Mouse (Mus musculus) bone marrow, adult 2 months (tissue): ENCODE data around the gene Ppp1r9b. TPM values are rescaled to one million over a fixed set of nuclear protein-coding genes. Genes with fewer than 3 reads are reported as not detected.

Source experiments
- H3K27ac ChIP-seq: fragments of 200-500 bp; 2 replicates; pipeline ENCODE4 v1.5.1; 2012; ENCODE audit warnings: low read depth, mild to moderate bottlenecking, control low read depth, inconsistent platforms, low read length; ENCODE audit not compliant: control insufficient read depth, poor library complexity, insufficient read depth
- H3K4me1 ChIP-seq: fragments of 200-500 bp; 2 replicates; pipeline ENCODE4 v1.6.1; 2011; ENCODE audit warnings: low read length; ENCODE audit not compliant: control insufficient read depth, insufficient read depth
- H3K4me3 ChIP-seq: fragments of 200-500 bp; replicated peaks from 2 replicates; pipeline ENCODE3; 2011; ENCODE audit warnings: mild to moderate bottlenecking, low read depth, low read length, control low read depth; ENCODE audit not compliant: control insufficient read depth
- CTCF ChIP-seq: fragments of 200-500 bp; IDR thresholded peaks from 2 replicates; pipeline ENCODE4 v1.5.1; 2011; ENCODE audit warnings: low read length, control low read depth; ENCODE audit not compliant: control insufficient read depth, insufficient read depth
- POLR2A ChIP-seq: fragments of 200-500 bp; IDR thresholded peaks from 2 replicates; pipeline ENCODE4 v1.6.1; 2011; ENCODE audit warnings: low read depth, mild to moderate bottlenecking, control low read depth, low read length, borderline replicate concordance; ENCODE audit not compliant: control insufficient read depth
- WGBS: fragments of 180-500 bp; shearing (Covaris S2); methylation state at CpG from one replicate; pipeline ENCODE4 v1.1.7; 2018; 5-methylcytosine and 5-hydroxymethylcytosine counted together
- polyA plus RNA-seq: library from polyadenylated mRNA; stranded (reverse); fragments of >200 nt; gene quantifications from 2 replicates; pipeline ENCODE4 v1.2.4, GENCODE M21; 2011; ENCODE audit warnings: low replicate concordance; ENCODE audit not compliant: missing spikeins, insufficient read depth, insufficient read length

Ppp1r9b gene
- polyA plus RNA-seq, 1 experiment = 73.2 TPM

DNA sequence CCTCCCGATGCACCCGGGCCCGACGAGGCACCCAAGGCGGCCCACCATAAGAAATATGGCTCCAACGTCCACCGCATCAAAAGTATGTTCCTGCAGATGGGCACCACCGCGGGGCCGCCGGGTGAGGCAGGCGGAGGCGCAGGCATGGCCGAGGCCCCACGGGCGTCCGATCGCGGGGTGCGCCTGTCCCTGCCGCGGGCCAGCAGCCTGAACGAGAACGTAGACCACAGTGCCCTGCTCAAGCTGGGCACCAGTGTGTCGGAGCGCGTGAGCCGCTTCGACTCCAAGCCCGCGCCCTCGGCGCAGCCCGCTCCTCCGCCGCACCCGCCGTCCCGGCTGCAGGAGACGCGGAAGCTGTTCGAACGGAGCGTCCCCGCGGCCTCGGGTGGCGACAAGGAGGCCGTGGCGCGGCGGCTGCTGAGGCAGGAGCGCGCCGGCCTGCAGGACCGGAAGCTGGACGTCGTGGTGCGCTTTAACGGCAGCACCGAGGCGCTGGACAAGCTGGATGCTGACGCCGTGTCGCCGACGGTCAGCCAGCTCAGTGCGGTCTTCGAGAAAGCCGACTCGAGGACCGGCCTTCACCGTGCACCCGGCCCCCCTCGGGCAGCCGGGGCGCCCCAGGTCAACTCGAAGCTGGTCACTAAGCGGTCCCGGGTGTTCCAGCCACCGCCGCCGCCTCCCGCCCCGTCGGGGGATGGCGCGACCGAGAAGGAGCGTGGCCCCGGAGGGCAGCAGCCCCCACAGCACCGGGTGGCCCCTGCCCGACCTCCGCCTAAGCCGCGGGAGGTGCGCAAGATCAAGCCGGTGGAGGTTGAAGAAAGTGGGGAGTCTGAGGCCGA, 1.0 kb downstream of the Ppp1r9b start:
- 0 out of 2 replicates have a peak, but pooled peaks have one; percentile 31 for TF ChIP-seq POLR2A
- TF ChIP-seq CTCF = peak; percentile 7; the same call in 1 of the 2 replicates
- WGBS = under 1% methylated on average over 99 of the region's 99 CpGs

DNA sequence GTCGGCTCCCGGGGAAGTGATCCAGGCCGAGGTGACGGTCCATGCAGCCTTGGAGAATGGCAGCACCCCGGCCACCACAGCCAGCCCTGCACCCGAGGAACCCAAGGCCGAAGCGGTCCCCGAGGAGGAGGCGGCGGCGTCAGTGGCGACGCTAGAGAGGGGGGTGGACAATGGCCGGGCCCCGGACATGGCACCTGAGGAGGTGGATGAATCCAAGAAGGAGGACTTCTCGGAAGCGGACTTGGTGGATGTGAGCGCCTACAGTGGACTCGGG, 1.6 kb downstream of the Ppp1r9b start:
- Histone ChIP-seq H3K4me3 (peak overlapping the region; percentile 94), H3K27ac (peak overlapping the region; percentile 91), H3K4me1 (peaks cover 14% of the 10 kb centered on the region)
- TF ChIP-seq CTCF = no peak
- TF ChIP-seq POLR2A = no peak
- 1% methylated on average over 20 of the region's 20 CpGs for WGBS

More for the DNA sequence above, 1.0 kb downstream of the Ppp1r9b start:
- peak overlapping the region; percentile 91 for H3K27ac ChIP-seq
- H3K4me3 ChIP-seq = peak overlapping the region; percentile 94
- H3K4me1 ChIP-seq = peaks cover 13% of the 10 kb centered on the region

DNA sequence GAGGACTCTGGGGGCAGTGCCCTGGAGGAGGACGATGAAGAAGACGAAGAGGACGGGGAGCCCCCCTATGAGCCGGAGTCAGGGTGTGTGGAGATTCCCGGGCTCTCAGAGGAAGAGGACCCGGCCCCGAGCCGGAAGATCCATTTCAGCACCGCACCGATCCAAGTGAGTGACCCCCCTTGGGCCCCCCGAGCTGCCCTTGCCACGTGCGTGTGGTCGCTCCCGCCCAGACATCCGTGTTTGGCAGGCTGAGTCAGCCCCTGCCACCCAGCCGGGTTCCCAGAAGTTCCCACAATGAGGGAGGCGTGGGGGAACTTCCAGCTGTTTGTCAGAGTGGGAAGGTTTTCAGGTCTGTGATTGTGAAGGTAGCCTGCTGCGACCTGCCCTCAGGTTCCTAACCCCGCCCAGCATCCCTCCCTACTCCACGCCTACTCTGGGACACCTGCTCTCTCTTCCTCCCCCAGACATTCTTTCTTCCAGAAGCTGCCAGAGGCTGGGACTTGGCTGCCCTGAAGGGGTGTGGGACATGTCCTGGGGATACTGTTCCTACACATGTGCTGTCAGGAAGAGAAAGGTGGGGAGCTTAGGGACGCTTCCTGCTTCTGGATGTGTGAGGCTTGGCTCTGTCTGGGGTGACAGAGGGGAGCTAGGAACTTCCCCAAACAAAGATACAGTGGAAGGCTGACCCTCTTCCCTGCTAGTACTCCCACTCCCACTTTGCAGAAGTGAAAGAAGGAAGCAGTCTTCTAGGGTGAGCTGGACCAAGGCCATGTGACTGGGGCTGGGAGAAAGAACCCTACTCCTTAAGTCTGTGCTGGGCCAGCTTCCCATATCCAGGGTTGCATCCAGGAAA, 2.1 kb downstream of the Ppp1r9b start:
- peaks cover 15% of the 10 kb centered on the region for H3K4me1 ChIP-seq
- peak; percentile 14; the same call in 1 of the 2 replicates for TF ChIP-seq POLR2A
- no peak for TF ChIP-seq CTCF
- WGBS = under 1% methylated on average over 22 of the region's 22 CpGs
- peak overlapping the region; percentile 94 for H3K4me3 ChIP-seq
- peak overlapping the region; percentile 91 for H3K27ac ChIP-seq

DNA sequence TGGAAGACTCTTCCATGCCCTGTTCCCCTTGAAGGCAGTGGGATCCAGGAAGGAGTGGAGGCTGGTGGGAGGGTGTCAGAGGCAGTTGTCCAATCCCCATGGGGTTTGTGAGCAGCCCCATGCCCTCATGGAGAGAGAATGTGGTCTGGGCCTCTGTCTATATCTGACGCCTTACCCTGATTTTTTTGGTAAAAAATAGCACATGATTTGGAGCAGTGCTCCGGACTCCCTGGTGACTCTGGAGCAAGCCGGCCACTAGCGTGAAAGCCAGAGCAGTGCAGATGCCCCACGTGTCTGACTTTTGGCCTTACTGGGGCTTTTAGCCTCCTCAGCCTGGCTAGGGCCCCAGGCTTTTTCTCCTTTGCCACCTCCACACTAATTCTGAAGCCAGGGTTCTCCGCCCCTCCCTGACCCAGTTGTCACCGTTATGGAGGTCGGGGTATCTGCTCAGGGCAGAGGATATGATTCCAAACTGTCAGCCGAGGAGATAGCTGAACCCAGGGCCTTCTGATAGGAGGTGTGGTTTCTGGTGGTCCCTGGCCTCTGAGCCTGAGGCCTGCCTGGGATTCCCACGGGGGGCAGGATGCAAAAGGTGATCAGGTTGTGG, 3.5 kb downstream of the Ppp1r9b start:
- H3K4me3 ChIP-seq = peak overlapping the region; percentile 94
- 18% methylated on average over 10 of the region's 10 CpGs for WGBS

DNA sequence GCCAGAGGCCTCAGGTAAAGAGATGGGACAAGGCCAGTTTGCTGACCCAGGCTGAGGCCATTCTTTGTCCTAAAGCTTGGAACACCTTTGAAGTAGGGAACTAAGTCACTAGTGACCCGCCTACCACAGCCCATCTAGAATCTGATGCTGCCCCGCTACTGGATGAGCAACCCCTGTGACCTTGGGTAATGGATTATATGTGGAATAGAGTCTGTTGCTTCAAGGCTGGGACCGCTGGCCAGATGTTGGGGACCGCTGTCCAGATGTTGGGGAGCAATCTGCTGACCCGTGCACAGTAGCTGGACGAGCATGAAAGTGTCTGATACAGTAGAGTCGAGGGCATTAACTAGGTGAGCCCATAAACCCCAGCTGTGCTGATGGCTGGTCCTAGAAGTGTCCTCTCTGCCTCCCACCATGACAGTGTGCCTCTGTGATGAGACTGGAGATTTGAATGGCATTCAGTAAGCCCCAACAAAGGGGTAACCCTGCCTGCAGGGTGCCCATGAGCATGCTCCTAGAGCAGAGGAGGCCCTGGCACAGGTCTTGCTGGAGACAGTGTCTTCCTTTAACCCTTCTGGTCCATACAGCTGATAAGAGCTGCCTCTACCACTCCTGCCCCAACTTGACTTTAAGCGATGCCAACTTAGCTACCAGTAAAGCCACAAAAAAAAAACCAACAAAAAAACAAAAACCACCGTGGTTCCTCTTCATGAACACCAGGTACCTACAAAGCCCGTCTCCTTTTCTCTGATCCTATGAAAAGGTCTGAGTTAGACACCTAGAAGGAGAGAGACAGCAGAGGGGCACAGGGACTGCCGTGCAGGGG, 4.3 kb downstream of the Ppp1r9b start:
- H3K27ac ChIP-seq = peak overlapping the region; percentile 21
- WGBS = 40% methylated on average over 11 of the region's 11 CpGs
- H3K4me1 ChIP-seq = peaks cover 12% of the 10 kb centered on the region; the same call in 1 of the 2 replicates
- no peak for TF ChIP-seq POLR2A
- TF ChIP-seq CTCF = no peak
- H3K4me3 ChIP-seq = peak overlapping the region; percentile 94

More for the DNA sequence above, 3.5 kb downstream of the Ppp1r9b start:
- Histone ChIP-seq H3K4me1 (peaks cover 12% of the 10 kb centered on the region; the same call in 1 of the 2 replicates), H3K27ac (peak overlapping the region; percentile 12)
- no peak for TF ChIP-seq CTCF
- TF ChIP-seq POLR2A = no peak

DNA sequence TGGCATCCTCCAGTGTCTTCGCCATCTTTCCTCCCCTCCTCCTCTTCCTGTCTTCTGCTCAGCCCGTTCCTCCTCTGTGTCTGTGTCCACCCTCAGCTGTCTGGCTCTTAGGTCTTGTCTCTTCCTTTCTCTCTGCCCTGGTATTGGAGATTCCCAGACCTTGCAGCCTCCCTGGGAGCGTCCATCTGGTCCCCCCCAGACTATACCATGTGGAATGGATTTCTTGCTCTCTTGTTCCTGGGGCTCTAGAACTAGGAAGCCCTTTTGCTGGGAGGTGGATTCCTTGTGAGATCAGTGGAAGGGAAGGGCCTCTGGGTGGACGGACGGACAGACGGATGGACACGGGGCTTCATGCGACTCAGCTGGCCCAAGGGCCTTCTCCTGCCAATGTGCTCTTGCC, 5.3 kb downstream of the Ppp1r9b start:
- peaks cover 17% of the 10 kb centered on the region for H3K4me1 ChIP-seq
- TF ChIP-seq POLR2A (no peak), CTCF (no peak)
- peak overlapping the region; percentile 9 for H3K27ac ChIP-seq
- H3K4me3 ChIP-seq = peak overlapping the region; percentile 12
- 70% methylated on average over 8 of the region's 8 CpGs for WGBS

DNA sequence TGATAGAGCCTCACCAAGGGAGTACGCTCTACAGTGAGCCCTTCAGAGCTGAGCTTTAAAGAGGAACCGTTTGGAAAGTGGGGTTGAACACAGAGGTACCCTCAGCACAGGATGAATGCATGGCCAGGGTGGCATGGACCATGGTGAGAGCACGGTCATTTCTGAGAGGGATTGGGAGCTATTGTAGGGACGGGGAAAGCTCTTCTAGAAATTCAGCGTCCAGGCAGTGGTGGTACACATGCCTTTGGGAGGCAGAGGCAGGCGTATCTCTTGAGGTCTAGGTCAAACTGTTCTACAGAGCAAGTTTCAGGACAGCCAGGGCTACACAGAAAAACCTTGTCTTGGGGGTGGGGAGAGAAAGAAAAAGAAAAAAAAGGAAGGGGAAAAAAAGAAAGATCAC, 6.1 kb downstream of the Ppp1r9b start:
- no peak overlapping the region for H3K4me3 ChIP-seq
- peak overlapping the region; percentile 36 for H3K27ac ChIP-seq
- WGBS = 60% methylated on average over 6 of the region's 6 CpGs
- TF ChIP-seq CTCF = no peak
- no peak for TF ChIP-seq POLR2A
- H3K4me1 ChIP-seq = peaks cover 17% of the 10 kb centered on the region

DNA sequence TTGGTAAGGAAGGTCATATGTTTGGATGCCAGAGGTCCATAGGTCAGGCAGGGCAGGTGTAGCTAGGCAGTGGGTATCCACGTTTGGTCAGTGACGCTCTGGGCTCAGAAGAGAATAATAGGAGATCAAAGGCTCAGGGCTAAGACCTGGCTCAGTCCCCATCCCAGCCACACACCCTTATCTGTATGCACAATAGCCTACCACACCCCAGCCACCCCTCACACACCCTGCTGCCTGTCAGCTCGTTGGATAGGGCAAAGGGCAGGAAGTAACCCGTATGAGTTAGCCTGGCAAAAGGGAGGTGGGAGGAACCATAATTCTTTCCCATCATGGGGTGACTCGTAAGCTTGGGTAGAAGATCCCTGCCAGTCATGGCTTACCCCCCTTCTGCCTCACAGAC, 6.8 kb downstream of the Ppp1r9b start:
- Histone ChIP-seq H3K4me3 (peak overlapping the region; percentile 36), H3K27ac (peak overlapping the region; percentile 64), H3K4me1 (peaks cover 17% of the 10 kb centered on the region)
- WGBS = 32% methylated on average over 5 of the region's 5 CpGs
- TF ChIP-seq POLR2A (no peak), CTCF (no peak)
